Mouse (Mus musculus): ENCODE data around the gene Cdhr3.
A peak's percentile ranks its signal among the peaks of the same experiment; 100 is the strongest.
"Not testable (repeated sequence)": the region's sequence is repeated elsewhere in the genome, so short reads cannot be mapped to it uniquely, and the experiment has no call there.

Gene Cdhr3

DNA sequence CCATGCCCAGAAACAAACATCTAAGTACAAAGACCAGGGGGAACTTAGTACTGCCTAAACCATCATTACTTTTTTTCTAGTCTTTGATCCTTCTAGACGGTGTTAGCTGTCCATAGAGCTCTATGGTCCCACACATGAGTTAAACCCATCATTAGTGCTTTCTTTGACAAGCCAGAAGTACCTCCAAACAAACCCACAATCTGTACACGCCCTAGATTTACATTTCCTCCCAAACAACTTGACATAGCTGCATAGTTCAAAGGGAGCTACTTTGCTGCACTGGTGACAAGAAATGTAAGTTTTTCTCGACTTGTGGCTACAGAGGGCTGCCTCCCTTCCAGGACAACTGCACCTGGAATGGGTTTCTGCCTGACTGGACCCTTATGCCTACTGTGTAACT lies 16.4 kb downstream of the Cdhr3 start:
- DNase-seq (ENCODE audit: low read depth), result no peak

DNA sequence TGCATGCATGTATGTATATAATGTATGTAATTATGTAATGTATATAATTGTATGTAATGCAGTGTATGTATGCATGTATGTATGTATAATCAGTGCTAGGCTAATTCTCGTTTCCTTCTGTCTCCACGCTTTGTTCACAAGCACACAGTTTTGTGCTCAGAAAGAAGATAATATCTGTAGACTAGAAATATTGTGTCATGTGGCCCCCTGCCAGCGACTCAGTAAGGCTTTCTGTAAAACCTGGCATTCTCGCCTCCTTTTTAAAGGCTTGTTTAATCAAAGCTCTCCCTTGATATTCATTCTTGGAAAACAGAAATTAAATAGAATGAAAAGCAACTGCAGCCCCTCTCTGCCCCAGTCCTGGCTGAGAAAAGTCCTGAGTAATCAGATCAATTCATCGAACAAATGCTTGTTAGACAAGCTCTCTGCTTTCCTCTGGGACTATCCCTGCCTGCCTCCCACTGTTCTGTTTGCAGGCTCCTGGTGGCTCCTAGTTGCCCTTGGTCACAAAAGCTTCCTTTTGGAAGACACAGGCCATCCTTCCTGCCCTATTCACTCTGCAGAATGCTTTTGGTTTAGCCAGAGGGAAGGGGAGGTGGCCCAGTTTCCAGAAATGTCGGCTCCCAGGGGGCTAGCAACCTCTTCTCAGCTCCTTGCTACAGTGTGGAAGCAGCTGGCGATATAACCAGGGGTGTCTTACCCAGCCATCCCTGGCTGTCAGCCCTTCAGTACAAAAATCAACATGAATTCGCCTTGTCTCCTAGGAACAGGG lies 20.6 kb downstream of the Cdhr3 start:
- no peak for DNase-seq (ENCODE audit: low read depth)

DNA sequence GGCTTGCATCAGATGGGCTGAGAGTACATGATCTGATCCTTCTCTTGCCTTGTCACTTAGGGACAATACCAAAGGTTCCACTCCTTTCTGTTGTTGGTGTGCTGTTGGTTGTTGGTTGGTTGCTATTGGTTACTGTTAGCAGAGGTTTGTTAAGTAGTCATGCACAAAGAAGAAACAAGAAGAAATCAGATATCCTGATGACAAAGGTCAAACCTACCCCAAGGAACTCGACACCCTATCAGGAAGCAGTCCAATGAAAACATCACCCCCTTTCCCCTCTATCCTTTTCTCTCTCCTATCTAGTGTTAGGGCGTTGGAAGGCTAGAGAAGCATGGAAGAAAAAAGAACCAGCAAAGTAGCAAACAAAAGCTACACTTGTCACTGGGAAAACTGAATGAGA lies 23.7 kb downstream of the Cdhr3 start:
- DNase-seq (ENCODE audit: low read depth), result no peak

DNA sequence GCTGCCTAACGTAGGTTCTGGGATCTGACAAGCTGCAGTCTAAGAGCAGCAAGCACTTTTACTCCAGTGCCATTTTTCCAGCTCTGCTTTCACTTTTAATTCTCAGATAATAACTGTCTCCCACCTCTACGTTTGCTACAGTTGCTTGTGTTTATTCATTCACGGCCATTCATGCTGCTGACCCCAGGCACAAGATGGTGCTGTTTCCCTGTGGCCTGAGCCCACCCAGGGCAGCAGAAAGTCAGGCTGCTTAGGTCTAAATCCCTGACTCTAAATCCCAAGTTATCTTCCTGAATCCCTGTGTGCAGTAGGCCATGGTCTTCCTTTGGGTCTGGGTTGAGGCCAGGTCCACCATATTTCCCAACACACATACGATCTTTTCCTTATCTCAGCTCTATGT lies 26.3 kb downstream of the Cdhr3 start:
- no peak for DNase-seq (ENCODE audit: low read depth)

DNA sequence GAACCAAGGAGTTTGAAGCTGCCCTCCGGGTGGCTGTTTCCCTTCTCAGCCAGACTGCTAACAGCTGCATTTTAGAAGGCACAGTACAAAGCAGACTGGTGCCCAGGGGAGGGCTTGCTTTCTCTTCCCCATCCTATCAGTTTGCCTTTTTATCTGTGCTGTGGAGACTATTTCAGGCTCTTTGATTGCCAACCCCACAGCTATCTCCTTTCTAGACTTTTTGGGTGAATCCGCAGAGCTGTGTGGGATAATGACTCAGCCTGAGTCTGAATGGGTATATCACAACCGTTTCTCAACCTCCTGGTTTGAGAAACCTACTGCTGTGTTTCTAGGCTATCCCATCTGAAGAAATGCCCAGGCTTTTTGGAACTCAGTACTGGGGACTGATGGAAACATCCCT lies 27.5 kb downstream of the Cdhr3 start:
- DNase-seq (ENCODE audit: low read depth), result no peak

DNA sequence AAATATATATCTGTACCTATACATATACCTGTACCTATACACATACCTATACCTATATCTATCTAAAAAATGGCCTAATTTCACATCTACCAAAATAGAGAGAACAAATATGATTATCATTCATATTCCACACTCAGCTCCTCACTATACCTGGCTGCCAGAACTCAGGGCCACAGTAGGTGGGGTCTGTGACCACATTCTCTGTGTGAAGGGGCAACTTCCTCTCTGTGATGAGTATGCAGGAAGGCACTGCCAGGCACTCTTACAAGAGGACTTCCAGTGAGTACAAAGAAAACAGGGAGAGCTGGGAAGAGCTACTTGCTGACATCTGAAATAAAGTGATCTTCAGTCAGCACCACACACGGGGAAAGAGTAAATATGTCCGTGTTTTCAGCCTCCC lies 28.4 kb downstream of the Cdhr3 start:
- DNase-seq (ENCODE audit: low read depth), result no peak

DNA sequence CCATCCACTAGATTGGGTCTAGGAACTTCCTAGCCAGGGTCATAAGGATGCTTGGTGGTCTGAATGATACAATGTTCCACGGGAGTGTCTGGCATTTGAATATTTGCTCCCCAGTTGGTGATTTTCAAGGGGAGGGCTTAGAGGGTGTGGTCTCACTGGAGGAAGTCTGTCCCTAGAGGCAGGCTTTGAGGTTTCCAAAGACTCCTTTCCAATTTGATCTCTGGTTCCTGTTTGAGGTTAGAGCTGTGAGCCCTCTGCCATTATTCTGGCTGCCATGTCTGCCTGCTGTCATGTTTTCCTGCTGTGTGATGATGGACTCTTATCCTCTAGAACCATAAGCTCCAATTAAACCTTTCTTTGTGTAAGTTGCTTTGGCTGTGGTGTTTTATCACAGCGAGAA lies 29.4 kb downstream of the Cdhr3 start:
- DNase-seq (ENCODE audit: low read depth), result peak; percentile 24

DNA sequence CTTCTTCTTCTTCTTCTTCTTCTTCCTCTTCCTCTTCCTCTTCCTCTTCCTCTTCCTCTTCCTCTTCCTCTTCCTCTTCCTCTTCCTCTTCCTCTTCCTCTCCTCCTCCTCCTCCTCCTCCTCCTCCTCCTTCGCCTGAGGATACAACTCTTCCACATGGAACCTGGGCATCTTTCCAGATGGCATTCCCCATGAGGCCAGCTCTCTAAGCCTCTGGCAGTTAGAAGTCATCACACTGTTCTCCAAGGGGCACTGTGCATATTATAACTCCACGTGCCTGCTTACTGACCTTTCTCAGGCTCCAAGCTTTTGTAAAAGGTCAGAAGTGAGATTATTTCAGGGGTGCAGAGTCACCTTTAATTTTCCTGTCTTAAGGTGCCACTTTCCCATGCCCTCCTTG lies 30.3 kb downstream of the Cdhr3 start:
- DNase-seq (ENCODE audit: low read depth), result not testable (repeated sequence)

DNA sequence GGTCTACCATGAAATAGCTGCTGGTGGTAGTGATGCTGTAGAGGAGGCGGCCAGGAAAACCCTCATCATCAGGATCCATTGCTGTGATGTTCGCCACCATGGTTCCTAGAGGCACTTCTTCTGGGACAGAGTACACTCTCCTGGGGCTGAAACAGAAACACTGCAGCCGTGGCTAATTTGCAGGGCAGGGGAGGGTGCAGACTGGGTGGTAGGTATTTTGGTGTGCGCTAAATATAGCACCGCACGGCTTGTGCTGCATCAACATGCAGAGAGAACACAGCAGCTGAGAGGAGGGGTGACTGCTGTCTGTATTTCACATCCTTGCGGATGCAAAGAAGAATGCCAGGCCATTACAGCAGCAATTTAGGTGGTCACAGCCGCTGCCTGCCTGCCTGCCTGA lies 31.0 kb downstream of the Cdhr3 start:
- DNase-seq (ENCODE audit: low read depth), result no peak

DNA sequence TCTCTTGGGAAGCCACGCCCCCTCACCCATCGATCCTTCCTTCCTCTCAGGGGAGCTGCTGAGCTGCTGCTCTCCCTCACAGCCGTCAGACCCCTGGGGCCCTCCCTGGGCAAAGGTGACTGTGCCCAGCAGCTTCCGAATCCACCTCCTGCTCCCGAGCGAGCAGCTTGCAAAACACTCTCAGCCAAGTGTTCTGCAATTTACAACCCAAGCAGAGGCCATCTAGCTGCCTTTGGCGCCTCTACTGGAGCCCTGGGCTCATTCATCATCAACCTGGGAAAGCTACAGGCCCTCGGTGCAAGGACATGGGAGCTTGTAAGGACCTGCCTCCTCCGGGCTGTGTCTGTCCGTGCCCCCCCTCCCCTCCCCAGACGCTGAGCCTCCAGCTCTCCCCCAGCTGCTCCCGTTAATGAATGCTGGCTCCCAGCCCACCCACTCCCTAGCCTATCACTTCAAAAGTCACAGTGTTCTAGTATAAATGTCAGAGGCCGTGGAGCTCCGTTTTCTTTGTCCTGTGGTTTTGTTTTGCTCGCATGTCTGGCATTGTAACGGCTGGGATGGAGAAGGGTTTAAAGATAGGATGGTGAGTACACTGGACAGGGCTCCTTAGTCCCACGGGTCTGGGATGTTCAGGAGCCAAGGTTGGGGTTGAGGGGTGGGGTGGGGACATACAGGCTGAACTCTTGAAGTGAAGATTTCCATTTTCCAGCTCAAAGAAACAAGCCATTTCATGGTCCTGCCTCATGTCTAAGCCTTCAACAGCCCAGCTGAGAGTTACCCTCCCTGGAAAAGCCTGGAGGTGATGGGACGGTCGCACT lies 35.2 kb downstream of the Cdhr3 start:
- DNase-seq (ENCODE audit: low read depth), result no peak

DNA sequence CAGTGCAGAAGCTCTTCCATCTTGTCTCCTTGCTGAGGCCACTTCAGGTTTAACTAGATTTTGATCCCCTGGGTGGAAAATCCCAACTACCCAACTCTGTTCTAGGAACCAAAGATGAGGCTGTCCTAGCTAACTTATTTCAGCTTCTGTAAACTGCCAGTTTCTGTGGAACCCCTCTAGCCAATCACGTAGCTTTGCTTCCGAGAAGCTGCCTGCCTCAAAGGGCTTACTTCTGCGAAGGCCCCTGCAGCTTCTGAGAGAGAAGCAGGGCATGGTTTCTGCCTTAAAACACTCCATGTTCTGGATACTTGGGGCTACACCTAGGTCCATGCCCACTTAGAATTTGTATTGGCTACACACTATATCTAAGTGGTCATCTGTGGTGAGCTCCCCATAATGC lies 36.1 kb downstream of the Cdhr3 start:
- DNase-seq (ENCODE audit: low read depth), result no peak

DNA sequence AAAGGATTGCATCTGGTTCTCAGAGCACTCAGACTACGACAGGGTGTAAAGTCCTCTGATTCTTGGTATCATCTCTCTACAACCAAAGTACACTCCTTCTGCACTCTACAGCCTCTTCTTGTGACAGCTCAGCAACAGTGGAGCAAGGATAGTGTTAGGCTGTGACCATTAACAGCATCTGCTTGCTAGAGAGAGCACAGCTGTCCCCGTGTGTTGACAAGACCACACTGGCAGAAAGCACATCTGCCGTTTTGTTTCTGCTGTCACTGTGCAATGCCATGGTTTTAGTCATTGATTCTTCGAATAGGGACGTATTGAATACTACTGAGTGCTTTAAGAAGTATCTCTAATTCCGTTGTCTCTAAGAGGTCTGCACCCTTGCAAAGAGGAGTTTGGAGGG lies 36.6 kb downstream of the Cdhr3 start:
- DNase-seq (ENCODE audit: low read depth), result no peak

DNA sequence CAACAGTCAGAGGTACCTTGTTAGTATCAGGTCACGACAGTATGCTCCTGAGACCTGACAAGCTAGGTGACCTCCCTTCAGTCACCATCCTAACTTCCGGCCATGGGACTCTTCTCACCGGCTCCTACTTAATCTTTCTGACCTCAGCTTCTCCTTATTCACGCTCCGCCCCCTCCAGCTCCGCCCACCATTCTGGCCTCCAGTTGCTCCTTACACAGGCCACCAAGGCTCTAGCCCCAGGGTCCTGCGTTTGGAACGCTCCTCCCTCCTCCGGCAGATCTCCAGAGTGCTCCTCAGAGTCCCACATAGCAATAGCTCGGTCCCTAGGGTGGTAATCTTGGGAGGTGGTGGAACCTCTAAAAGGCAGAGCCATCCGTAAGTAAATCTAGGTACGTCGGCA lies 38.9 kb downstream of the Cdhr3 start:
- DNase-seq (ENCODE audit: low read depth), result no peak

DNA sequence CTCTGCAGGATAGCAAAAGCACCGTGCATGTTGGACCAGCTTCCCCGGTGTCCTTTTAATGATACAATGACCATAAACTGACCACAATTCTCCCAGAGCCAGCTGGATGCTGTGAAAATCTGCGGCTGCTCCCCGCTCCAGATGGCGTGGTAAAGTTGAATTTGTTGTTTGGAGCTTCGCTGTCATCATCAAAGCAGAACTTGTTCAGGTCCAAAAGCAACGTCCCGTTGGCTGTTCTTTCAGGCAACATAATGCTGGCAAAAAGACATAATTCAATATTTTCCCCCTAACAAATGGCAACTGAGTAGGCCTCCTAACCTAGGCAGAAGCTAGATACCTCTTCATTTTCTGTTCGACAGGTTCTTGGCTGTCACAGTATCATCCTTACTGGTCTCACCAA lies 39.4 kb downstream of the Cdhr3 start:
- DNase-seq (ENCODE audit: low read depth), result no peak

DNA sequence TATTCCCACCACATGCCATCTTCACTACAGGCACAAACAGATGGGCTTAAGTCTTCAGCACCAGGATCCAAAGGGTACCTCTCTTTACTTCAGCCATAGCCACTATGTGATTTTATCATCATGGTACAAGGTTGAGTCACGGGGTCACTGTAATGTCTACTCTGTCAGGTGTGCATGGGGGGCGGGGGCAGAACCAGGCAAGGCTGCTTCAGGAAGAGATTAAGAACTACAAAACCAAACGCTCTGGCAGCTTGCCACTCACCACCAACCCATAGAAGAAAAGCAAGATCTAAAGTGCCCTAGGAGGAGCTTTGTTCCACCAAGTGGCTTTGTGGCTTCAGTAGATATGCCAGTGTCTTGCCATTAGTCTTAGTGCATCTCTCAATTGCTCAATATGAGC lies 44.3 kb downstream of the Cdhr3 start:
- peak; percentile 92 for DNase-seq (ENCODE audit: low read depth)

DNA sequence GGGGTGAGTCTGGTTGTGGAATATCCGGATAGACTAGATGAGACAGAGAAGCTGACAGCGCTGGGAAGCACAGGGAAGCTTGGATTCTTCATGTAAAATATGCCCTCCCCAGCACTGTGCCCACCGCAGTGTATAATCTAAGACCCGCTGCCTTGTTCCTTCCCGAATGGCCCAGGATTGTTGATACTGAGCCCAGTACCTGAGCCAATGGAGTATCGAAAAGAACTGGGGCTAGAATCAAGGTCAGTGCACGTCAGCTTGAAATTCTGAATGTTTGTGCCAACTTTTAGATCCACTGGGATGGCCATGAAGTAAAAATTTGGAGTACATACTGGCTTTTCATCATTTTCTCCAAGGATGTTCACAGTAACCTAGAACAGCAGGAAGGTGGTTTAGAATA lies 46.2 kb downstream of the Cdhr3 start:
- no peak for DNase-seq (ENCODE audit: low read depth)

DNA sequence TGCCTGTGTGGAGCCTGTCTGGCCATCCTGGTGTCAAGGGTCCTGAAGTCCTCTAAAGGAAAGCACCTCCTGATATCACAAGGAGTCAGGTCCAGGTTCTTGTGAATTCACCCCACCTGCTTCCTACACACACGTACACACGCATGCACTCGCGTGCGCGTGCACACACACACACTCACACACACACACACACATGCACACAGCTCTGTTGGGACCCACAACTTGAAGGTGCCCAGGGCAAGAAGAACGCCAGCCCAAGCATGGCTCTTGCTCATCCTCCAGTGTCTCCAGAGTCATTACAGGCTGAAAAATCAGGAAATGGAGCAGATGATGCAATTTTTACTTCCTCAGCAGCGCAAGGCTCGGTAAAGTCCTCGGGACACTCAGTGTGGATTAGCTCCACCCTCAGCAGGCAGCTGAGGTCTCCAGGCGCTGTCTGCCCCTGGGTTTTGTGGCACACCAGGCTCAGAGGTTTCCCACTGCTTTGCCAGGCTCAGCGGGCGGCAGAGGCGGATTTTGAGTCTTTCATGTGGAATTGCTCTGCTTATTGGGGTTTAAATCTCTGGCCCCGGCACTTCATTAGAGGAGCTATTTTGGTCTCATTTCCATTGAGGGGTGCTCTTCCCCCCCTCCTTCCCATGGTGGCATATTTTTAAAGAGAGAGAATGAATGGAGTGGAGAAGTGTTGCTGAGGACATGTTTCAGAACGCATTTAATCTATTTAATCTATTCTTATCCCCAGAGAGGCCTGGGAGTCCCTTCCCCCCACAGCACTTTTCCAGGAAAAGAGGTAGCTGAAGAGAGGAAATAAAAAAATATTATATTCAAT lies 46.9 kb downstream of the Cdhr3 start:
- DNase-seq (ENCODE audit: low read depth), result peak; percentile 68

DNA sequence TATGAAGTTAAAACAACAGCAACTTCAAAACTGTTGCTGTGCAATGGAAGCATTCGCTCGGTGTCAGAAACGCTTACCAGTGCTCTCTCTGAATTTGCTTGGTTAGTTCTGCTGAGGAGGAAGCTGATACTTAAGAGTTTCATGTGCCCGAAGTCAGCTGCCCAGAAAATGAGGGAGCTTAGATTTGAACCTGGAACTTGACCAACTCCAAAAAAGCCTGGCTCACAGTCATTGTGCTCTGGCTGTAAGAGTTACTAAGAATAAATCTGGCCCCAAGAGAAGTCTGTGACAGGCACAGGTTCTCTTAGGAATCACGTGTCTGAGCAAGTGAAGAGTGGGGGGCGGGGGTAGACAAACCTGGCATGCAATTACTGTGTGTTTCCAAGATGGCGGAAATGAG lies 51.2 kb downstream of the Cdhr3 start:
- DNase-seq (ENCODE audit: low read depth), result no peak

DNA sequence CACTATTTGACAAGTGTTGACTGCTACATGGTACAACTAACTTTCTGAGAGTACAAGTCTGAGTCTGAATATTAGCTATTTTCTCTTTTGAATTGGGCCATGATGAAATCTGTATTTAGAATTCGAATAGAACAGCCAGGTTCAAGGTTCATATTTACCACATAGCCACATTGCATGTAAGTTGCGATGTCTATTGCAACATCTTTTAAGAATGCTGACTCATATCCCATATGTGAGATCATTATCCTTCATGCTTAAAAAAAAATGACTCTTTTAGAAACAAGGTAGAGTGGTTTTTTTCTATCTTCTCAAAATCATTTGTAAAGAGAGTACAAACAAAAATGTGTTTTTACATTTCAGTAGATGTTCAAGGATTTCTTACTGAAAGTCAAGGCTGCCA lies 51.9 kb downstream of the Cdhr3 start:
- DNase-seq (ENCODE audit: low read depth), result peak; percentile 91

DNA sequence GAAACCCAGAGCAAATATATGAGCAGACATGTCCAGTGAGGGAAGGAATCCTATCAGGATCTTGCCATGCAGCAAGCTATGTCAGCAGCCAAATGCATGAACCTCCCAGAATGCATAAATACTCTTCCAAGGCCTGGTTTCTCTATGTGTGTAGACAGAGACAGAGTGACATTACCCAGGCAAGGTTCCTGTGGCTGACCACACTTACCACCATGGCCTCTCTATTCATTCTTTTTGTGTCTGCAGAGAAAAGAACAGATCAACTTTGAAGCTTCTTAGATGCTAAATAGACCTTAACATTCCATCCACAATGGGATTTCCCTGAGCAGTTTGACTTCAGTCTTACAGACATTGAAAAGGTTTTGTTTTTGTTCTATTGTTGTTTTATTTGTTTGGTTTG lies 54.0 kb downstream of the Cdhr3 start:
- DNase-seq (ENCODE audit: low read depth), result peak; percentile 72

DNA sequence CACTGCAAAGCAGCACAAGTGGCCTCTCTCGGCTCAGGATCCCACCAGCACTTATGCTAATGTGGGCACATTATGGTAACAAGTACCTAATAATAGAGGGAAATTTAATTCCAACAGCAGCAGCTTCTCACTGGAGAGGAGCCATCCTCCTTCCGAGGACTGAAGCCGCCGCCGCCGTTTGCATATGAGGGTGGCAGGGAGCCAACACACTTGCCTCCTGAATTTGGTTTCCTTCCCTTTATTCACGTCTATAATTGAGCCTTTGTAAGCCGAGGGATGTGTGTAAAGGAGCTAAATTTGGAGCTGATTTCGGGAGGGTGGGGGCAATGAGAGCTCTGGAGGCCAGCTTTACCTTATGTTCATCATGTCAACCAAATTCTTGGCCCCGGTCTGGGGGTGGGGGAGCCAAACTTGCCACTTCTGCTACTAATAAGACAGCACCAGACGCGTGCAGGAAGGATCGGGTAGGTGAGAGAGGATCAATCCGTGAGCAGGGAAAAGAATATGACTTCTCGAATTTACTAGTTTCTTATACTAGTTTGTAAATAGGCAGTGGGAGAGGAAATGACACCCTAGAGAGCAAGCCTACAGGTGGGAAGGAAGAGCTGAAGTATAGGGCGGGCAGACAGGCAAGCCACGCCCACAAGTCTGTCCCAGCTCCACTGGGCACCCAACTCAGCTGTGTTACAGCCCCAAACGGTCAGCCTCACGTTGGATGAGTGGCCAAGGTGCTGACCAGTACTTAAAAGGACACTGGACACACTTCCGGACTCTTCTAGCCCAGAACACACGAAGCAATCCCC lies 56.8 kb downstream of the Cdhr3 start:
- DNase-seq (ENCODE audit: low read depth), result peak; percentile 64

All from 416B (cell line).